Mouse (Mus musculus) ES-E14 (cell line): Measurements from ENCODE around the gene Zfp953. TPM values are rescaled to one million over a fixed set of nuclear protein-coding genes. Genes with fewer than 3 reads are reported as not detected.
A peak's percentile ranks its signal among the peaks of the same experiment; 100 is the strongest.

ENCODE experiments used
- DNase-seq: peaks from one replicate; pipeline ENCODE4 v3.0.0-alpha.2; 2013; ENCODE audit warnings: low read depth, low spot score
- H3K27ac ChIP-seq: 2 replicates; pipeline ENCODE4 v1.5.1; 2012; ENCODE audit warnings: low read depth, mild to moderate bottlenecking, low read length, moderate library complexity, mixed read lengths; ENCODE audit not compliant: poor library complexity, insufficient read depth, severe bottlenecking
- H3K36me3 ChIP-seq: 2 replicates; pipeline ENCODE4 v1.6.1; 2012; ENCODE audit warnings: mild to moderate bottlenecking, low read length, moderate library complexity, mixed read lengths; ENCODE audit not compliant: control insufficient read depth, poor library complexity, insufficient read depth, severe bottlenecking
- H3K4me1 ChIP-seq, 2 experiments: fragments of 150-350 bp in 1 of 2; sonication (generic) in 1 of 2; 2 replicates each; pipeline ENCODE4 v1.6.1; 2012; ENCODE audit warnings: low read length in 2 of 2, mild to moderate bottlenecking in 1 of 2, mixed read lengths in 1 of 2; ENCODE audit not compliant: control insufficient read depth in 2 of 2, insufficient read depth in 2 of 2, poor library complexity in 1 of 2
- H3K4me3 ChIP-seq, 2 experiments: fragments of 150-350 bp in 1 of 2; sonication (generic) in 1 of 2; 2 replicates each; pipeline ENCODE4 v1.5.1; 2012; ENCODE audit warnings: low read length in 2 of 2, low read depth in 1 of 2, mild to moderate bottlenecking in 1 of 2, mixed read lengths in 1 of 2; ENCODE audit not compliant: insufficient read depth in 1 of 2, poor library complexity in 1 of 2, severe bottlenecking in 1 of 2
- H3K9ac ChIP-seq: 2 replicates; pipeline ENCODE4 v1.6.1; 2012; ENCODE audit warnings: low read depth, mild to moderate bottlenecking, low read length, mixed read lengths; ENCODE audit not compliant: poor library complexity, insufficient read depth, severe bottlenecking
- H3K9me3 ChIP-seq: fragments of 150-350 bp; sonication (generic); 2 replicates; pipeline ENCODE4 v1.6.1; 2012; ENCODE audit warnings: low read depth, mild to moderate bottlenecking, low read length; ENCODE audit not compliant: control insufficient read depth, insufficient read depth
- CHD2 ChIP-seq: IDR thresholded peaks from 2 replicates; pipeline ENCODE4 v1.6.1; 2014; ENCODE audit warnings: mild to moderate bottlenecking, low read depth, low read length, inconsistent platforms
- HCFC1 ChIP-seq: IDR thresholded peaks from 2 replicates; pipeline ENCODE4 v1.6.1; 2012; ENCODE audit warnings: low read length, inconsistent platforms, borderline replicate concordance; ENCODE audit not compliant: insufficient read depth
- MAFK ChIP-seq: IDR thresholded peaks from 2 replicates; pipeline ENCODE4 v1.6.1; 2014; ENCODE audit warnings: mild to moderate bottlenecking, low read depth, low read length, inconsistent platforms; ENCODE audit not compliant: insufficient read depth
- ZC3H11A ChIP-seq: IDR thresholded peaks from 2 replicates; pipeline ENCODE4 v1.6.1; 2012; ENCODE audit warnings: low read depth, mild to moderate bottlenecking, inconsistent platforms, low read length, borderline replicate concordance
- ZNF384 ChIP-seq: IDR thresholded peaks from 2 replicates; pipeline ENCODE4 v1.6.1; 2012; ENCODE audit warnings: low read depth, low read length, inconsistent platforms
- in situ Hi-C, 2 experiments: fragments of 600-800 bp; cut with MboI; formaldehyde crosslinking; loops; one replicate each; pipeline ENCODE4 v1.15.1; 2025; ENCODE audit warnings: low sequenced_read_pairs in 2 of 2, inconsistent platforms in 1 of 2; ENCODE audit not compliant: unreplicated experiment in 2 of 2
- total RNA-seq: library from RNA; depleted of rRNA; stranded (reverse); fragments of 300-350 nt; gene quantifications from 2 replicates; pipeline ENCODE4 v1.2.3, GENCODE M21; 2012

Gene Zfp953
- total RNA-seq, 1 experiment = 6.1 TPM

DNA sequence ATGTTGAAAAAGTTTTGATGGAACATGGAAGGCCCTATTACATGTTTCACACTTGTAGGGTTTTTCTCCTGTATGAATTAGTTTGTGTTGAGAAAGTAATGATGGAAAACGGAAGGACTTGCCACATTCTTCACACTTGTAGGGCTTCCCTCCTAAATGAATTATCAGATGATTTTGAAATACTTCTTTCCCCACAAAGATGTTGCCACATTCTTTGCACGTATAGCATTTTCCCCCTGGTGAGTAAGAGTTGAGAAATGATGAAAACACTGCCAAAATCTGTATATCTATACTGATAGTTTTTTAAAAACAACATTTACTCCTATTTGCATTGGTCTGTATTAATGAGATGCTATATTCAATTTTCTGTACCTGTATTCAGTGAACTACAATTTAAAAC lies 17.0 kb downstream of the Zfp953 start:
- no peak overlapping the region for H3K27ac ChIP-seq
- TF ChIP-seq ZC3H11A (no peak), CHD2 (no peak), MAFK (no peak), HCFC1 (no peak), ZNF384 (no peak)
- DNase-seq = no peak
- no peaks in the 10 kb centered on the region for H3K4me1 ChIP-seq
- H3K9ac ChIP-seq = no peak overlapping the region
- in situ Hi-C loops = no loop called here
- H3K36me3 ChIP-seq = no peaks in the 10 kb centered on the region
- no peak overlapping the region for H3K4me3 ChIP-seq
- H3K9me3 ChIP-seq = no peaks in the 10 kb centered on the region

DNA sequence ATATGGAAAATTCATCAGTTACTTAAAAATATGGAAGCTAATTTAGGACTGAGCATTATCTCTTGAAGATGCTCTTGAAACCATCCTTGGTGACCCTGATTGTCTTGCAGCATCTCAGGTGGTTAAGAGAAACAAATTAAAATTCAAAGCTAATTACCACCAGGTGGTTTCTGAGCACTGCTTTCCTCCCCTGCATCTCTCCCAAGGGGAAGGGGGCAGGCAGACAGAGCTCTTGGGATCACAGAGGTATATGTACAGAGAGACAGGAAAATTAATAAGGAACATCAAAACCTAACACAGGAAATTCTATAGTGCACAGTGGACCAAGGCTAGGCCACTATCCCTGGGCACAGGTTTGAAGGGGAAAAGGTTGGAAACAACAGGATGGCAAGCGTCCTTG lies 27.5 kb downstream of the Zfp953 start:
- in situ Hi-C loops = no loop called here
- DNase-seq = no peak
- no peaks in the 10 kb centered on the region for H3K4me1 ChIP-seq
- TF ChIP-seq CHD2 (no peak), HCFC1 (no peak), ZNF384 (no peak), MAFK (no peak), ZC3H11A (no peak)
- H3K4me3 ChIP-seq = peak overlapping the region; percentile 41 to 75; a peak in 3 of 4 replicates
- no peak overlapping the region; the same call in 1 of the 2 replicates for H3K9ac ChIP-seq
- H3K27ac ChIP-seq = no peak overlapping the region
- H3K9me3 ChIP-seq = no peaks in the 10 kb centered on the region
- H3K36me3 ChIP-seq = no peaks in the 10 kb centered on the region

DNA sequence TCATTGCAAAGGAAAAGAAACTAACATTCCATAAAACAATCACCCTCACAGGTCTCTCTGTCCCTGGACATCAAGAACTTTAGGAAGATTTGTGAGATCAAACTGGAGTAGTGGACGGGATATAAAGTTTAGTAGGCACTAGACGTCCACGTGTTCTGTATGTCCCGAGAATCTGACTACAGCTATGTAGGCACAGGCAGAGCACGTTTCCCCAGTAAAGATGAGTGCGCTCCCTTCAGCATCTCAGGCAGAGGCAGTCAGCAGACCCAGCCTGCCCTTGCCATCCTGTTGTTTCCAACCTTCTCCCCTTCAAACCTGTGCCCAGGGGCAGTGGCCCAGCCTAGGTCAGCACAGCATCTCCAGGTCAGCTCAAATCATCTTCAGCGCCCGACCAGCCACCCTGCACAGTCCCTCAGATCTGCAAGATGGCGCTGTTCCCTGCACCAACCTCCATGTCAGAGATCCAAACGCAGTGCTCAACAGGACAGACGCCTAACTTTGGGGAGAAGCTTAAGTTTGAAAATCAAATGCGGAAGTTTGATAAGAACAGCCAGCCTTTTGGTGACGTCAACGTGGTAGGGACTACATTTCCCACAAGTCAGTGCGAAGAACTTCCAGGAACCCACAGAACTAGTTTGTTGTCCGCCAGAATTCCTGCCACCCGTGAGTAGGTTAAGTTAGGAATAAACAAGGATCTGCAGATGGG lies 28.2 kb downstream of the Zfp953 start, which contains the start of gene Zfp595:
TSS of gene Zfp595 (minus strand) at position 552 of the 706 bp plus-strand sequence.
- Histone ChIP-seq H3K4me3 (peak within 1 kb of the TSS; percentile 58 to 75), H3K9me3 (no peaks in the 10 kb centered on the region), H3K4me1 (no peaks in the 10 kb centered on the region), H3K36me3 (no peaks in the 10 kb centered on the region), H3K9ac (peak within 1 kb of the TSS; percentile 59; the same call in 1 of the 2 replicates), H3K27ac (no peak within 1 kb of the TSS)
- DNase-seq = peak; percentile 63
- in situ Hi-C loops = no loop called here
- TF ChIP-seq ZC3H11A = peak; percentile 53; the same call in 1 of the 2 replicates
- TF ChIP-seq ZNF384 = no peak
- no peak for TF ChIP-seq MAFK
- TF ChIP-seq CHD2 = no peak
- peak; percentile 89 for TF ChIP-seq HCFC1

DNA sequence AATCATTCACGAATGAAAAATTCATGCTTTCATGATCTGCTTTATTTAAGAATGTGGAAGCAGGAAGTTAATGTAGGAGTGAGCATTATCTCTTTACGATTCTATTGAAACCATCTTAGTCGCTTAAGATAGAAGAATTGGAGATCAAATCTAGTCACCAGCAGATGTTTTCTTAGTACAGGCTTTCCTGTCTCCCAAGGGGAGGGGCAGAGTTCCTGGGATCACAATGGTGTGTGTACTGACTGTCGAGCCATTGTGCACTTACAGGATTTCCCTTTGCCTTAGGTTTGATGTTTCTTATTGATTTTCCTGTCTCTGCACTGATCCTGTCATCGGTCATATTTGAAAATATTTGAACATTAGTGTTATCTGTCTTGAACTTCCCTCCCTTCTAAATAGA lies 53.7 kb downstream of the Zfp953 start:
- Histone ChIP-seq H3K9ac (no peak overlapping the region; the same call in 1 of the 2 replicates), H3K4me3 (peak overlapping the region; percentile 42 to 94), H3K9me3 (no peaks in the 10 kb centered on the region), H3K36me3 (no peaks in the 10 kb centered on the region), H3K4me1 (peaks cover 0 to 2% of the 10 kb centered on the region in 2 experiments; a peak in 1 of 4 replicates), H3K27ac (no peak overlapping the region)
- no peak for DNase-seq
- TF ChIP-seq HCFC1 = no peak
- TF ChIP-seq MAFK = no peak
- TF ChIP-seq CHD2 = no peak
- TF ChIP-seq ZNF384 = no peak
- TF ChIP-seq ZC3H11A = no peak
- in situ Hi-C loops = no loop called here
